Comparison of ENCODE assay signal across 8 mouse cellular contexts in genomic region chr17:34032806-34033205, GRCm38 (mm10). TPM values are rescaled to one million over a fixed set of nuclear protein-coding genes. Genes with fewer than 3 reads are reported as not detected.
DNase-seq lines count a peak whose midpoint lies in the region; ATAC-seq and TF ChIP-seq lines count a peak whose summit lies in the region.

No protein-coding gene starts in this region.

- TF ChIP-seq EP300 in lung, postnatal 0 days (IDR thresholded peaks at IDR 0.05) = no peak

- H3K79me3 ChIP-seq in C2C12 (ENCODE audit: low read depth) = peaks cover 32% of the 10 kb centered on the region

- no peaks in the 10 kb centered on the region for H3K9me3 ChIP-seq in heart, embryonic 11.5 days (replicated peaks; ENCODE audit: control insufficient read depth, low read length)
- H3K9me3 ChIP-seq in hindbrain, embryonic 14.5 days (ENCODE audit: control insufficient read depth, low read length) = no peaks in the 10 kb centered on the region
- H3K9me3 ChIP-seq in lung, postnatal 0 days (ENCODE audit: low read length) = no peaks in the 10 kb centered on the region

- H3K9ac ChIP-seq in heart, embryonic 11.5 days (ENCODE audit: low read depth, low read length) = peak overlapping the region; percentile 98
- H3K9ac ChIP-seq in hindbrain, embryonic 14.5 days = peak overlapping the region; percentile 95
- peak overlapping the region; percentile 91; the same call in 1 of the 2 replicates for H3K9ac ChIP-seq in lung, postnatal 0 days (replicated peaks; ENCODE audit: low read depth)

- WGBS in heart, embryonic 11.5 days (ENCODE audit: insufficient replicate concordance) = 47% methylated on average over 9 of the region's 9 CpGs
- 64% methylated on average over 9 of the region's 9 CpGs for WGBS in hindbrain, embryonic 14.5 days
- WGBS in lung, postnatal 0 days = 36% methylated on average over 9 of the region's 9 CpGs

- peaks cover 5% of the 10 kb centered on the region for H3K27me3 ChIP-seq in heart, embryonic 11.5 days (ENCODE audit: control insufficient read depth, insufficient read depth, low read length)
- no peaks in the 10 kb centered on the region for H3K27me3 ChIP-seq in C2C12 (ENCODE audit: control insufficient read depth, insufficient read depth, insufficient read length)
- no peaks in the 10 kb centered on the region for H3K27me3 ChIP-seq in hindbrain, embryonic 14.5 days (ENCODE audit: control insufficient read depth, insufficient read depth, low read length)
- no peaks in the 10 kb centered on the region for H3K27me3 ChIP-seq in lung, postnatal 0 days (replicated peaks; ENCODE audit: insufficient read depth, low read length)

- H3K4me2 ChIP-seq in heart, embryonic 11.5 days = peak overlapping the region; percentile 99
- peak overlapping the region; percentile 80 for H3K4me2 ChIP-seq in hindbrain, embryonic 14.5 days (replicated peaks)
- peak overlapping the region; percentile 82 for H3K4me2 ChIP-seq in lung, postnatal 0 days (replicated peaks; ENCODE audit: low read depth, low read length)

- H3K4me1 ChIP-seq in heart, embryonic 11.5 days (ENCODE audit: control insufficient read depth, insufficient read depth, low read length) = peaks cover 34% of the 10 kb centered on the region
- peaks cover 38% of the 10 kb centered on the region for H3K4me1 ChIP-seq in hindbrain, embryonic 14.5 days (replicated peaks; ENCODE audit: control insufficient read depth, insufficient read depth, low read length)
- H3K4me1 ChIP-seq in lung, postnatal 0 days (ENCODE audit: insufficient read depth, low read depth, low read length) = peaks cover 28% of the 10 kb centered on the region

- intact Hi-C loops in heart, postnatal 36 days (cut with DNase I) = loop anchor here (5.0 kb wide), 1 partner anchor 84 kb away; the partner anchor contains the start of gene H2-DMa

- no peak for ATAC-seq in heart, embryonic 11.5 days (replicated peaks; ENCODE audit: insufficient number of reproducible peaks, low FRiP score, low TSS enrichment)
- no peak for ATAC-seq in hindbrain, embryonic 14.5 days (ENCODE audit: low FRiP score)
- ATAC-seq in lung, postnatal 0 days = no peak

- peak overlapping the region; percentile 91 for H3K4me3 ChIP-seq in heart, embryonic 11.5 days (ENCODE audit: low read depth, low read length)
- H3K4me3 ChIP-seq in C2C12 (ENCODE audit: insufficient read depth, poor library complexity, severe bottlenecking) = peak overlapping the region; percentile 96
- H3K4me3 ChIP-seq in hindbrain, embryonic 14.5 days (replicated peaks; ENCODE audit: low read length) = peak overlapping the region; percentile 90
- peak overlapping the region; percentile 94; the same call in 1 of the 2 replicates for H3K4me3 ChIP-seq in lung, postnatal 0 days (ENCODE audit: low read depth, low read length)

- peaks cover 23% of the 10 kb centered on the region for H3K36me3 ChIP-seq in heart, embryonic 11.5 days (ENCODE audit: control insufficient read depth, insufficient read depth, low read length)
- H3K36me3 ChIP-seq in C2C12 (ENCODE audit: control insufficient read depth, insufficient read depth) = peaks cover 48% of the 10 kb centered on the region
- peaks cover 63% of the 10 kb centered on the region for H3K36me3 ChIP-seq in hindbrain, embryonic 14.5 days (replicated peaks; ENCODE audit: control insufficient read depth, insufficient read depth)
- peaks cover 23% of the 10 kb centered on the region for H3K36me3 ChIP-seq in lung, postnatal 0 days (ENCODE audit: insufficient read depth, low read length)

- H3K79me2 ChIP-seq in C2C12 (ENCODE audit: control insufficient read depth, insufficient read depth) = peaks cover 57% of the 10 kb centered on the region

- H3ac ChIP-seq in C2C12 (ENCODE audit: control insufficient read depth, insufficient read length, low read depth) = peak overlapping the region; percentile 91

- peak overlapping the region; percentile 29; the same call in 1 of the 2 replicates for H3K27ac ChIP-seq in heart, embryonic 11.5 days (ENCODE audit: low read depth, low read length)
- no peak overlapping the region for H3K27ac ChIP-seq in hindbrain, embryonic 14.5 days
- H3K27ac ChIP-seq in lung, postnatal 0 days (ENCODE audit: low read length) = peak overlapping the region; percentile 98

- DNase-seq in heart, postnatal 36 days = no peak
- DNase-seq in cerebellum, postnatal 10 days = peak; percentile 53 to 61
- no peak for DNase-seq in hindbrain, embryonic 14.5 days (ENCODE audit: low spot score)
- no peak for DNase-seq in lung, postnatal 0 days (ENCODE audit: low spot score)
- peak; percentile 50 for DNase-seq in thymus, postnatal 4 days
- DNase-seq in gastrocnemius, adult 8-10 months (ENCODE audit: low spot score in 2 of 2) = no peak

- no peak for TF ChIP-seq CTCF in C2C12 (IDR thresholded peaks at IDR 0.05; ENCODE audit: control insufficient read depth, insufficient read depth, insufficient read length)
- TF ChIP-seq CTCF in lung, postnatal 0 days (IDR thresholded peaks at IDR 0.05) = no peak

TF ChIP-seq in C2C12, 6 proteins besides CTCF, POLR2A, EP300 and RAD21:
- TF ChIP-seq CEBPB (IDR thresholded peaks at IDR 0.05; ENCODE audit: low read depth) (no peak), FOSL1 (IDR thresholded peaks at IDR 0.05; ENCODE audit: insufficient read depth, low read length, poor library complexity, severe bottlenecking) (no peak), MYOD1 (IDR thresholded peaks at IDR 0.05; ENCODE audit: control insufficient read depth, insufficient read length, low read depth) (no peak), MYOG (IDR thresholded peaks at IDR 0.05; ENCODE audit: control insufficient read depth, extremely low read depth, insufficient read length) (no peak)
TF ChIP-seq in C2C12: peak in this region for 0.

RNA-seq across cellular contexts. Expression of gene Rxrb, which starts 1.2 kb away (rescaled TPM):
- polyA plus RNA-seq in heart, embryonic 11.5 days (2014; fragmentation: Nextera tagmentation; extraction: Ambion mirVana) = 13.8 and 14.6 TPM in 2 replicates
- total RNA-seq in heart, postnatal 36 days (2021) = 10 to 100 TPM; 39.8 to 41.8 TPM
- 39.0 TPM for polyA plus RNA-seq in C2C12 (2012; fragmentation: generic; extraction: Trizol)
- 32.2 and 34.5 TPM in 2 replicates for polyA plus RNA-seq in hindbrain, embryonic 14.5 days (2014; fragmentation: Nextera tagmentation; extraction: Ambion mirVana)
- 35.0 and 35.7 TPM in 2 replicates for polyA plus RNA-seq in lung, postnatal 0 days (2015; fragmentation: Nextera tagmentation; extraction: Ambion mirVana)
- total RNA-seq in gastrocnemius, adult 8-10 months (2022) = 10 to 100 TPM; 36.8 to 39.3 (median 38.8) TPM

RNA-seq across cellular contexts. Expression of gene Slc39a7, which starts 1.3 kb away (rescaled TPM):
- polyA plus RNA-seq in heart, embryonic 11.5 days (2014; fragmentation: Nextera tagmentation; extraction: Ambion mirVana) = 61.4 and 67.2 TPM in 2 replicates
- 10 to 100 TPM; 56.9 to 60.7 TPM for total RNA-seq in heart, postnatal 36 days (2021)
- 175 TPM for polyA plus RNA-seq in C2C12 (2012; fragmentation: generic; extraction: Trizol)
- 87.1 and 97.0 TPM in 2 replicates for polyA plus RNA-seq in hindbrain, embryonic 14.5 days (2014; fragmentation: Nextera tagmentation; extraction: Ambion mirVana)
- 130 and 131 TPM in 2 replicates for polyA plus RNA-seq in lung, postnatal 0 days (2015; fragmentation: Nextera tagmentation; extraction: Ambion mirVana)
- total RNA-seq in gastrocnemius, adult 8-10 months (2022) = 10 to 100 TPM; 44.2 to 63.5 (median 49.3) TPM

RNA-seq across cellular contexts. Expression of gene H2-Ke6, which starts 4.9 kb away (rescaled TPM):
- polyA plus RNA-seq in heart, embryonic 11.5 days (2014; fragmentation: Nextera tagmentation; extraction: Ambion mirVana) = 29.4 and 35.5 TPM in 2 replicates
- 100 to 1,000 TPM; 107 to 121 TPM for total RNA-seq in heart, postnatal 36 days (2021)
- polyA plus RNA-seq in C2C12 (2012; fragmentation: generic; extraction: Trizol) = 17.6 TPM
- polyA plus RNA-seq in hindbrain, embryonic 14.5 days (2014; fragmentation: Nextera tagmentation; extraction: Ambion mirVana) = 64.3 and 67.3 TPM in 2 replicates
- polyA plus RNA-seq in lung, postnatal 0 days (2015; fragmentation: Nextera tagmentation; extraction: Ambion mirVana) = 57.9 and 59.8 TPM in 2 replicates
- total RNA-seq in gastrocnemius, adult 8-10 months (2022) = 10 to 100 TPM; 83.6 to 90.2 (median 84.9) TPM

RNA-seq across cellular contexts. Expression of gene Col11a2, which starts 6.4 kb away (rescaled TPM):
- polyA plus RNA-seq in heart, embryonic 11.5 days (2014; fragmentation: Nextera tagmentation; extraction: Ambion mirVana) = 0.31 and 0.70 TPM in 2 replicates
- total RNA-seq in heart, postnatal 36 days (2021) = 1 to 10 TPM in 1 of 2 experiments, under 1 TPM in 1; 0.98 to 1.9 TPM
- polyA plus RNA-seq in C2C12 (2012; fragmentation: generic; extraction: Trizol) = 0.77 TPM
- polyA plus RNA-seq in hindbrain, embryonic 14.5 days (2014; fragmentation: Nextera tagmentation; extraction: Ambion mirVana) = 2.7 and 3.4 TPM in 2 replicates
- polyA plus RNA-seq in lung, postnatal 0 days (2015; fragmentation: Nextera tagmentation; extraction: Ambion mirVana) = 0.25 and 0.44 TPM in 2 replicates
- 1 to 10 TPM; 2.5 to 4.8 (median 3.9) TPM for total RNA-seq in gastrocnemius, adult 8-10 months (2022)

RNA-seq across cellular contexts. Expression of gene Ring1, which starts 8.3 kb away (rescaled TPM):
- polyA plus RNA-seq in heart, embryonic 11.5 days (2014; fragmentation: Nextera tagmentation; extraction: Ambion mirVana) = 3.9 and 4.4 TPM in 2 replicates
- 10 to 100 TPM; 14.0 to 15.1 TPM for total RNA-seq in heart, postnatal 36 days (2021)
- polyA plus RNA-seq in C2C12 (2012; fragmentation: generic; extraction: Trizol) = 26.8 TPM
- 6.3 and 7.8 TPM in 2 replicates for polyA plus RNA-seq in hindbrain, embryonic 14.5 days (2014; fragmentation: Nextera tagmentation; extraction: Ambion mirVana)
- 18.8 and 19.1 TPM in 2 replicates for polyA plus RNA-seq in lung, postnatal 0 days (2015; fragmentation: Nextera tagmentation; extraction: Ambion mirVana)
- total RNA-seq in gastrocnemius, adult 8-10 months (2022) = 10 to 100 TPM in 3 of 4 experiments, 1 to 10 TPM in 1; 9.8 to 15.6 (median 11.7) TPM

Comparison
In these comparisons a context has a peak if more than half of its experiments do, and no peak if none do; other contexts are left out.
1. DNase-seq: peak in cerebellum, postnatal 10 days (2 of 2) and thymus, postnatal 4 days (single experiment); none in heart, postnatal 36 days (0 of 2), hindbrain, embryonic 14.5 days (single experiment), lung, postnatal 0 days (single experiment) and gastrocnemius, adult 8-10 months (0 of 2).
2. Peak in every context shown above with its lines, with median percentiles within 50 percentile points of each other: H3K4me2 ChIP-seq, H3K4me3 ChIP-seq and H3K9ac ChIP-seq.